Mouse (Mus musculus) megakaryocyte, embryonic 14.5 days (primary cell): ENCODE measurements around the gene Slc22a18.

ENCODE experiments used
- FLI1 ChIP-seq: IDR thresholded peaks from 2 replicates; pipeline ENCODE4 v1.6.1; 2012; ENCODE audit warnings: low read length, inconsistent platforms, mixed read lengths
- GATA1 ChIP-seq: IDR thresholded peaks from 3 replicates; pipeline ENCODE4 v1.6.1; 2012; ENCODE audit warnings: mixed read lengths, low read length, inconsistent platforms, borderline replicate concordance

- no peak for TF ChIP-seq FLI1
- no peak for TF ChIP-seq GATA1
These were observed 31.9 kb downstream of the Slc22a18 start for GRCm38 (mm10) chr7:143505411-143505810.
